Mouse (Mus musculus) C2C12 (cell line): ENCODE data around the gene Psmb9.

Experiments used
- CTCF ChIP-seq: IDR thresholded peaks from one replicate; pipeline ENCODE4 v1.5.1; 2011; ENCODE audit not compliant: control insufficient read depth, insufficient read depth, insufficient read length
- MAX ChIP-seq: IDR thresholded peaks from one replicate; pipeline ENCODE4 v1.6.1; 2011; ENCODE audit warnings: mild to moderate bottlenecking, control low read depth
- MYOD1 ChIP-seq: IDR thresholded peaks from one replicate; pipeline ENCODE4 v1.6.1; 2011; ENCODE audit warnings: low read depth; ENCODE audit not compliant: control insufficient read depth, insufficient read length
- MYOG ChIP-seq: IDR thresholded peaks from one replicate; pipeline ENCODE4 v1.6.1; 2011; ENCODE audit not compliant: control insufficient read depth, insufficient read length; ENCODE audit errors: extremely low read depth

- no peak for TF ChIP-seq MAX
- no peak for TF ChIP-seq MYOD1
- TF ChIP-seq CTCF, result no peak
- TF ChIP-seq MYOG, result no peak
Measured at GRCm38 (mm10) chr17:34141448-34141847, 46.1 kb downstream of the Psmb9 start.
